Mouse (Mus musculus): ENCODE measurements at regions not wholly inside any gene's neighbourhood (a gene's known extent, or its start where the extent isn't known, plus 50 kb on each side); places are given as distances from the start of the nearest gene placed in this dataset.
"Not testable (repeated sequence)": the region's sequence is repeated elsewhere in the genome, so short reads cannot be mapped to it uniquely, and the experiment has no call there.

DNA sequence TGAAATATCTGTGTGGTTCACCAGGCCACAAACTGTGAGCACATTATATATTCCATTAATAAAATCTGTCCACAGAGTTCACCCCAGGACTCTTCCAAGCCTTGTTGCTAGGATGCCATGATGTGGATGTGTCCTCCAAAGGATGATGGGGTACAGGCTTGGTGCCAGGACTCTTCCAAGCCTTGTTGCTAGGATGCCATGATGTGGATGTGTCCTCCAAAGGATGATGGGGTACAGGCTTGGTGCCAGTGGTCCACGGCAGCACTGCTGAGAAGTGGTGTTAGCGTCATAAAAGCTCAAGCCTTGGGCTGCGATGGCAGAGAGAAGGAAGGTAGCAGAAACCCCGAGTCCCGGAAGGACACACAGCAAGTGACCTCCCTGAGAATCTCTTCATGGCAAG is 153.4 kb downstream of the Srek1 start:
- not testable (repeated sequence) for DNase-seq

DNA sequence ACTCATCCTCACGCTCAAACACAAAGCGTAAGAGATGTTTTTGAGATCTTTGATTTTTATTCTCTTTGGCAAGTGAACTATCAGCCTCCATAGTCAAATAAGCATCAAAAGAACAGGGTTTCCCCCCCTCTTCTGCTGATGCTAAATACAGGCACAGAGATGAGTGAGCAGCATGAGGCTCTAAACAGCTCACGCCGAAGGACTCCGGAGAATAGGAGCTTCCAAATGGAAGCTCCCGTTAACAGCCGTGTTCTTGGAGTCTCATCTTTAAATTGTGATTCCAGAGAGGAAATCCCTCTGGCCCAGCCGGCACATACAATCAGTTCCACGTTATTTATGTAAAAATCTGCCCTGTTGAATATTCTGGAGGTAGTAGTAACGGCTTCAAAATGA is 161.1 kb downstream of the Srek1 start:
- no peak for DNase-seq

DNA sequence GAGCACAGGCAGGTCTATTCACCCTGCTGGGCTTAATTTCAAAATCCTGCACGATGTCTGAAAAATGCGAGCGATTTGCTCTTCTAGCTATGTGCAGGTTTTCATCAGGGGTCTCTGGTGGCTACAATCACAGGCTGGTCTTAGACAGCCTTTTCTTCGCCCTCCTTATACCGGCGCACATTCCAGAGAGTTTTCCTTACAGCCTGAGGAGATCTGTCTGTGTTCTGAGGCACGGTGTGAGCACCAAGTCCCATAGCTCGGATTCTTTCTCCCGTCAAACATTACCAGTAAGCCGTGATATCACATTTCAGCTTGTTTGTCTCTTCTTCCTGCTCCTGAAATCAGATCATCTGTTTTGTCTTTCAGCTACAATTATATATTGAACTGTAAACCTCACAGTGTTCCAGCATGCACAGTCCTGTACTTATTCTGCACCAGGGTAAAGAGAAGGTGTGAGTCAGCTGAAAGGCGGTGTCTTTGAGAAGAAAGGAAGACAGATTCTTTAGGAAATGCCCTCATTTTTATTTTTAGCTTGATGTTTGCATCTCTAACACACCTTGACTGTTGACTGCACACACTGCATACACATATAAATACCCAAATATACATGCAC is 161.6 kb downstream of the Srek1 start:
- no peak for DNase-seq

DNA sequence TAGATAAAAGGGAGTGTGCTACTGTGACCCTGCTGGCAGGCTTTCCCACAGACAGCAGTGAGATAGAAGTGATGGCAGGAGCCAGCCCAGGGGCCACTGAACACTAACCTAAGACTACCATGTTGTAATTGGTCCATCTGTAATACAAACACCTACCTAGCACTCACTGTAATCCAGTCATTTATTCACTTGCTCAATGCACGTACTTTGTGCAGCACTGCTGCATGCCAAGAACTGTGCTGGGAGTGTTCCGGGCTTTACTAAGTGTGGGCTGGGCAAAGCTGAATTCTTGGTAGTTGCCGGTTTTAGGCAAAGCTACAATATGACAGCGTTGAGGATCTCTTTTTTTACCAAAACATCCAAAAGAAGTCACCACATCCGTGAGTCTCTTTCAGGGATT is 172.1 kb downstream of the Srek1 start:
- no peak for DNase-seq

DNA sequence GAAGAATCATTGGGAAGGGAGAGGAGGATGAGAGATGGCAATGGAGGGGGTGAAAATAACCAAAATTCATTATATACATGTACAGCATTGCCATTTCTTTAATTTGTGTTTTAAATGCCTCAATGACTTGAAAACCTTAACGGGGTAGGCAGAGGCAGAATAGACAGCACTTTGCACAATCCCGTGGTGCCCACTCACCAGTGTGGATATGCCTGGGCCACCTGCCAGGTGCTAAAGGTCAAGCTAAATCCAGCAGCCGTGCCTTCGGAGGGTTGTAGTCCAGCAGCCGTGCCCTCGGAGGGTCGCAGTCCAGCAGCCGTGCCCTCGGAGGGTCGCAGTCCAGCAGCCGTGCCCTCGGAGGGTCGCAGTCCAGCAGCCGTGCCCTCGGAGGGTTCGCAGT is 182.0 kb downstream of the Srek1 start:
- DNase-seq = no peak

DNA sequence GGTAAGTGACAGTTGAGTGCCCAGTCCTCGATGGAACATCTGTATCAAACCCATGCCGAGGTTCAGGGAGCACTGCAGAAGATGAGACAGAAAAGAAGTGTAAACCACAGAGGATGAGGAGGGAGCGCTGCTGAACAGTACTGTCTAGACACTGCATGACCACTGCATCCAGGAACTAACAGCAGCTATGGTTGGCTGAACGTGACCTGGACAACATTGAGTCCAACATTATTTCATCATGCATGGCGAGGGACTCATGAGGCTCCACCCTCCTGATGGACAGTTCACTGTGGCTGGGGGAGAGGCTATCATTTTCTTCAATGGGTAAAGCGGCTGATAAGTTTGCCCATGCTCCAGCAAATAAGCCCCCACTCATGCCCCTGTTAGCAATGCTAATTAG is 182.5 kb downstream of the Srek1 start:
- no peak for DNase-seq

DNA sequence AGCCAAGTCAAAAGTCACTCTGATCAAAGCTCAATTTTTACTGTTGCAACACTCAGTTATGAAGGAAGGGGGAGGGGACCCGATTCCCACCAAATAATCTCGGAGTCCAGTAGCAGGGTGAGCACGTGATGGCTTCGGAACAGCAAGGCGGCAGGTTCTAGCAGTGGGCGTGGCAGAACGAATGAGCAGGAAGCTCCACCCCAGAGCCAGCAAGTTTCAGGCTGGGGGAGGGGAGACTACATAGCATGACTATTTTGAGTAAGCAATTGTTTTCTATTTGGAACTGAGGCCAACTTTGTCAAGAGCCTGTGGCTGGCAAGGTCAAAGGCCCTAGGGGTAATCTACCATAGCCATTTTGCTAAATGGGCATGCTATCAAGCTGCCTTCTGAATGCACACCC is 183.0 kb downstream of the Srek1 start:
- DNase-seq = not testable (repeated sequence)

DNA sequence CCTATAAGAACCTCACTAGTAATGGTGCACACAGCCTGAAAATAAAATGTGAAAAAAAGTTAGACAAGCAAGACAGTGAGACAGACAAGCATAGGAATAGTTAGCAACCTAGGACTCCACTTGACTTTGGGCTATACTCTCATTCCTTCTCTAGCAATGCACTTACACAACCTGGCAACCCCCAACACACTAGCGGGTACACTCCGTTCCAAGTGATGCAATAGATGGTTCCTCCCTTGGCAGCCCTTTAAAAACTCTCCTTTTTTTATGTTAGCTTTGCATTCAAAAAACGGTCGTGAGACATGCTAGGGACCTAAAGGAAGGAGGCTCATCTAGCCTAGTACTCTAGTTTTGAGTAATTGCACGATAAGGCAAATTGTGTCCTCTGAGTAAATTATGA is 184.8 kb downstream of the Srek1 start:
- DNase-seq = no peak

DNA sequence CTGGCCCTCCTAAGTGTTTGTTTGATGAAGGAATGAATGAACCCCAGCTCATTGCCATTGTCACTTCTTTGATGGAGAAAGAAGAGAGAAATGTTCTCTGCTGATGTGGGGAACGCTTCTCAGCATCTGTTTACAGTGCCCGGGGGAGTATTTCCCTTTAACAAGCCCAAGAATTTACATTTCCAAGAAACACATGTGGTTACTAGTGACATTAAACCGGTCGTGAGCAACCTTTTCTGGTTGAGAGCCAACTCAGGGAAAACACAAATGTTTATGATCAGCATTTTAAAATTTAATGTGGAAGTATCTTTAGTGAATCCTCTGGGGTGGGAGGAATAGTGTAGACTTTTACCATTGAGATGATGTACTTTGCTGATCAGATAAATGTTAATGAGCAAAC is 197.6 kb downstream of the Srek1 start:
- DNase-seq = no peak

DNA sequence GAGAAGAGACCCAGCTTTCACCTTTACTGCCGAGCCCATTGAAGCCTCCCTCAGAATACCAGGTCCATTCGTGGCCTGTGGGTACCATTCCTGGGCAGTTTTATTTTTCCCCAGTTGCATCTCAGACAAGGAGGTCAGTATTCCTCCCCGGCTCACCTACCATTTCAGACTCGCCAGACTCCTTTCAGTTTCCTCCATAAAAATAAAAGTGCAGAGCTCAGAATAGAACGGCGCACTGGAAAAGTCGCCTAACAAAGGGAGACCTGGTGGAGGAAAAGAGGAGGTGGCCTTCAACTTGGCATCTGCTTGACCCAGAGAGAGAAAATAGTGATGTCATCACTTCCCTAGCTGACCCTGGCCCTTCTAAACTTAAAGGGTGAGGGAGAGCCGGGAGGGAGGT is 209.7 kb downstream of the Srek1 start:
- no peak for DNase-seq

DNA sequence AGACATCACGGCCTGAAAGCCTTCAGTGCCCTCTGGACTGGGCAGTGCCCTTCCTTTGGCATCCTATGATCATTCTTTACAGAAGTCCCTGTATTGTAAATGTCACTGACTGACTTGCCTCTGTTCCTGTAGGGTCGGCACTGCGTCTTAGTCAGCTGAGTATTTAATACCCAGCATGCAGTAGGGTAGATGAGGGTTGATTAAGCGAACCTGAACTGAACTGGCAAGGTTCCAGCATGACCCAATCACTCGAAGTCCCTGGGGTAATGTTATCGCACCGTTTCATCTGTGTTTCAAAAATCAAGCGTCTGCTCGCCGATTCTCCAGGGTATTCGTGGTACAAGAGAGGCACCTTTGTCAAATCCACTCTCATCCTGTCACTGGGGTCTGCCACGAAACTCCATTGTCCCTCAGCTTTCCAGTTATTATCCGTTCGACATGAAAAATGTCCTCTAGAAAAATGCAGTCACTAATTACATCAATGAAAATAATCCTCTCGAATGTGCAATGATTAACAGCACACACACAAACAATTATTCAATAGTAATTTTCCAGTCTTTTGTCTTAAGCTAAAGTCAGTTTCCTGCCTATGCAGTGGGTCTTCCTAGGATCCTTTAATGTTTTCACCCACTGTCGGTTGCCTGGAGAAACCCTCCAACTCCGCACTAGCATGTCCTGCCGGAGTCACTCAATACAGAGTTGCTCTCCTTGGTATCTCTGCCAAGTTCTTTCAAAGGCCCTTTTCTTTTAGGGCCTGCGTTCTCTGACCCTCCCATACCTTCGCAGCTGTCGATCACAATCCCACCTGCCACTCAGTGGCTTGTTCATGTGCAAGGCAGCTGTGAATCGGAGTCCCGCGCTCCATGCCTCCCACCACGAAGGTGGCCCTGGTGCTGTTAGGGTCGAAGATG is 212.4 kb downstream of the Srek1 start:
- no peak for DNase-seq

DNA sequence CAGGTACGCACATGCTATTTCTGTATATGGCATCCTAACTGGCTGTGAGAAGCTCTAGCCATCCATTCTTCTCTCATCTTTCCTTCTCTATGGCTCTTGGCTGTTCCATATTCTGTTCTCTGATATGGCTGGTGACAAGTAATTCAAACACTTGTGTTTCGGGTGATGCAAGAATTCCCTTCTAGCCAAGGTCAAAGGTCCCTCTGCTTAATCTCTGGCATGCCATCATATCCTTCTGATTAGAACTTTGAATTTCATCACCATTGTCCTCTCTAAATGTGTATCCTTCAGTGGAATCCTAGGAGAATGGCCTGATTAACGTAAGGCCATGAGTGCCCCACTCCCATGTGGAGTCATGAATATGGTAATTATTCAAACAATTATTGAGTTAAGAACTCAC is 215.5 kb downstream of the Srek1 start:
- DNase-seq = no peak

DNA sequence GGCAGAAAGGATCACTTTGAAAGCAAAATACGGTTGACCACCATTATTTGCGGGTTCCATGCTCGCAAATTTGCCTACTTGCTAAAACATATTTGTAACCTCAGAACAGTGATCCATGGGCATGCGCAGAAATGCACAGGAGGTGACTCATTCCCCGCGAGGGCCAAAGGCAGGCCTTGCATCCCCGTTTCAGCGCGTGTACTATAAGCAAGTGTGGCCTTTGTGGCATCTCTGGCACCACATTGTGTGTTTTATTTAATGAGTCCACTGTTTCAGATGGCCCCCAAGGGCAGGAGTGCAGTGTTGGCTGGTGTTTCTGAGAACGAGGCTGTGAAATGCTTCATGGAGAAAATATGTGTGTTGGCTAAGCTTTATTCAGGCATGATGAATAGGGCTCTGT is 205.3 kb upstream of the Mast4 start:
- no peak for DNase-seq

DNA sequence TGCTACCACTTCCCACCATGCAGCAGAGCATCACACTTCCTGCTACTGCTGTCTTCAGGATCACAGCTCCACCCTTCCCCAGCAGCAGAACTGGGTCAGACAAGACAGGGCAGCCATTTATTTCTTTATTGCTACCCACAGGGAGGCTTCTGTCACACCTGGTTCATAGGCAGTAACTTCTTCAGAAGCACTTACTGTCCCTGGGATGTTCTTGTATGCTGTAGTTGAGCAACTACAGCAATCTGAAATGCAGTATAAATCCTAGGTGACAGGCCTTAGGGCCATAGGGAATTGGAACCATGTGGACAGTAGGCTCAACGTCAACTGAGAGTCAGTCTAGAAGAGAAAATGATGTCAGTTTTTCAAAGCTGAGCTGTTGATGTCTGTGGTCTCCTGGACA is 179.5 kb upstream of the Mast4 start:
- no peak for DNase-seq

DNA sequence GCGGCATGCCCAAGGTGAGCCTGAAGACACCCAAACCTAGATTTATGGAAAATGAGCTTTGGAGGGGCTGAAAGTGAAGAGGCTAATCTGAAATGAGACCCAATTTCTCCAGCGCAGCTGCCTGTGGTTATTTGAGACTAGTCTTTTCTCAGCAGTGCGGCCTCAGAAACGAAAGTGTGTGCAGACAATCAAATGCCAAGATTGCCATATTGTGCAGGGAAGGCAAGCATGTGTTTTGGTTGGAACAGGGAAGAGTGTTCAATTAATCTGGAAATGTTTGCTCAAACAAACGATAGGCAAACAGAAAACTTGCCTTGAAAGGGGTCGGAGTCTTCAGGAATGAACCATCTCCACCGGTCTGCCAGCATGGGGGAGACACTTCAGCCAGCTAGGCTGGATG is 178.2 kb upstream of the Mast4 start:
- no peak for DNase-seq

DNA sequence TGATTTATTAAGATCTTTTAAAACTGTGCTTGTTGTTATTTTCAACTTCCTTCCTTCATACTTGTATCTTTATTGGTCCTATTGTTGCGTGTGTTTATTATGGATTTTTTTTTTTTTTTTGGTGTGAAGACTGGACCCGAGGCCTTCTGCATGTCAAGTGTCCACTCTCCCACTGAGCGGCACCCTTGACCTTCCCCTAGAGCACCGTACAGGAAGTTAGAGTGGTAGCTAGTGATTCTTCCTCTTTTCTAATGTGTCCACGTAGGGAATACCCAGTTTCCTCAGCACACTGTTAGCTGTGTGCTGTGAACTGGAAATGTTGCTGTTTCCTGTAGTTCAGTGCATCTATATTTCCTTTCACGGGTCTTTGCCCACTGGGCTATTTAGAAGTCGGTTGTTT is 170.7 kb upstream of the Mast4 start:
- DNase-seq = no peak

DNA sequence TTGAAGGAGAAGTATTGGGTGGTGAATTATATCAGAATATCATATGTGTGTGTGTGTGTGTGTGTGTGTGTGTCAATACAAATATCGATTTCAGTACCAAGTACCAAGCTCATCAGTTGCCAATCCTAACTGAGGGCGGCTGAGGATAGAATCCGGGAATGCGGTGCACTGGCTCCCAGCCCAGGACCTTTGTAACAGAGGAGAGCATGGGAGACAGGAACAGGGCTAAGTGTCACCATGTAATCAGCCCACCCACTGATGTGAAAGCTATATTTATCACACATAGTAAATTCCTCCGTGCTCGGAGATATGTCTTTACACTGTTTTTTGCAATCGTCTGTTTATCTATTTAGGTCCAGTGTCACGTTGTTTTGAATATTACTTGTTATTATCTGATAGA is 165.1 kb upstream of the Mast4 start:
- DNase-seq = peak; percentile 79

DNA sequence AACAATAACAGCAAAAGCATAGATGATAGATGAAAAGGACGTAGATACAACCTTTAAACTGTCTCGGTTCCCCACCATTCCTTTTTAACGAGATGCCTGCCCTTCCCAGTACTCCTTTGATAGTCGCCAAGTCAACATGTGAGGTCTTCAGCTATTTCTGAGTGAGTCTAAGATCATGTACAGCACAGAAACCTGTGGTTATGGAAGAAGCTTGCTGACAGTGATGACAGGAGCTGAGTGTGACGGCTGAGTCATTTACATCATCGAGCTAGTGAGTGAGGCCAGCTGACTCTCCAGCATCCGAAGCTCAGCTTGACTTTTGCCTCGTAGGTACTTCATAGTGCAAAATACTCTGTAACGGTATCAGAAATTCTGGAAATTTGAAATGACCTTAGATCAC is 160.1 kb upstream of the Mast4 start:
- peak; percentile 51 for DNase-seq

DNA sequence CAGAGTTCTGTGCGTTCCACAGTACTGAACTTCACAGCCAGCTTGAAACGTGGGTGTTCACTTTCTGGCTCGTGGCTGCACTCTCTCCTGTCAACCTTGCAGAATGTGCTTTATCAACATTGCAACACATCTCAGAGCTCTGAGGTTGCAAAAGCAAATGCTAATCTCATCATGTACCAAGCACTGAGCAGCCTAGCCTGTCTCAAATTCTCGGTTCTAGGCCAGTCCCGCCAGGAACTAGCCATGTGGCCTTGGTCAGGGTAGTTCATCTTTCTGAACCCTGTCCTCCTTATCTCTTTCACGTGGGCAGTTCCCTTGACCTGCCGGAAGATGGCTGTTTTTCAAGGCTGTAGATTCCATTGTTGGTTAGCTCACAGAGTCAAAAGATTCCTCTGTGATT is 159.3 kb upstream of the Mast4 start:
- no peak for DNase-seq

DNA sequence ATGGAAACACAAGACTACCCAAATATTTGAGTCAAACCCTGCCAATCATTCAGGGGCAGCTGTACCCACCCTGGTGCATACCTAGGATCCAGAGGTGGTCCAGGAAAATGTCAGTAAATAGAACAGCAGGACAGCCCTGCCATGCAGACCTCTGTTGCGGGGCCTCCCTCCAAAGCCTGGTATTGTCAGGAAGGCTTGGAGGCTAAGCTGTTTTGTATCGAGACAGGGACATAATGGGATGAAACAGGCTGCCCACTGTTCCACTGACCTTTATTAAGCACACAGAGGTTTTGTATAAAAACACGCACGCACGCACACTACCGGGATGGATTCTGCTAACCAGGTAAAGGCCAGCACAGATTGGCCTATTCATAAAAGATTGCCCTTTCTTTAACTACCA is 155.8 kb upstream of the Mast4 start:
- DNase-seq = no peak

DNA sequence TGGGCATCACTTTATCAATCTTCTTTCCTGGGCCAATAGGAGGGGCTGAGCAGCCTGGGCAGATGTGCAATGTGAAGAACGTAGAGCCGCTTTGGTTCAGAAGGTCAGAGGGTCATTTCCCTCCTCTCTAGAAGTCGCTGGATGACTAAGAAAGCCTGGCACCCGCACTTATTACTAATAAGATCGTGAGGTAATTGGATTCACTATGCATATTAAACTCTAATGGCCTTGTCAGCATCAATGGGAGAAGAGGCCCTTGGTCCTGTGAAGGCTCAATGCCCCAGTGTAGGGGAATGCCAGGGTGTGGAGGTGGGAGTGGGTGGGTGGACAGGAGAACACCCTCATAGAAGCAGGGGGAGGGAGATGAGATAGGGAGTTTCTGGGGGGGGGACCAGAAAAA is 149.8 kb upstream of the Mast4 start:
- no peak for DNase-seq

DNA sequence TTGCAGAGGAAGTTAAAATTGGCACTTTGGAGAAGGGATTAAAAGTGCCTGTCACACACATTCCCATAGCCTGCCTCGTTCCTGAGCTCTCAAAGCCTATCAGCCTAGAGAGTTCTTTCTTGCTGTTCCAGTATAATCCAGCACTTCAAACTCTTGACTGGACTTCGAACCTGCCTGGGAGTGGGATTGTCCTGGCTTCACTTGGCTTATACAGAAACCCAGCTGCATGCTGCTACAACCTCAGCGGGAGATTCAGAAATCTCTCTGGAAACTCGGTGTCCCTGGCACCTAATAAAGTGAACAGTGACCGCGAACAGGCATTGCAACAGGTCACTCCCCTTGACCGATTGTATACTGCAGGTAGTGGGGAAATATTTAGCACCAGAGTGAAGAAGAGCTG is 149.1 kb upstream of the Mast4 start:
- no peak for DNase-seq

DNA sequence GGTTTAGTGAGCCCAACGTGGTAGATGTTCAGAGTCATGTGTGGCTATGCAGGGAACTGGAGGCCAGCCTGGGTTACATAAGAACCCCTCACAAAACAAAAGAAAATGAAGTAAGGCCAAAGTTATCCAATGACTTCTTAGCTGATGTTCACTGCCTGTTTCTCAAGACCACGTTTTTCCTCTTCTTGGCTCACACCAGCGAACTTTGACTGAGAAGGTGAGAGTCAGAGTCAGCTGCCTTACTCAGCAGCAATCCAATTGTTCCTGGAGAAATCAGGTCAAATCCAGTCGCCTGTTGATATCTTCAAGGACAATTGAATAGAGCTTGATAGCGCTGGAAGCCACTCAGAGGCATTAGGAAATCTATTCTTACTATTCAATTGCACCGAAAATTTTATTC is 142.0 kb upstream of the Mast4 start:
- no peak for DNase-seq

DNA sequence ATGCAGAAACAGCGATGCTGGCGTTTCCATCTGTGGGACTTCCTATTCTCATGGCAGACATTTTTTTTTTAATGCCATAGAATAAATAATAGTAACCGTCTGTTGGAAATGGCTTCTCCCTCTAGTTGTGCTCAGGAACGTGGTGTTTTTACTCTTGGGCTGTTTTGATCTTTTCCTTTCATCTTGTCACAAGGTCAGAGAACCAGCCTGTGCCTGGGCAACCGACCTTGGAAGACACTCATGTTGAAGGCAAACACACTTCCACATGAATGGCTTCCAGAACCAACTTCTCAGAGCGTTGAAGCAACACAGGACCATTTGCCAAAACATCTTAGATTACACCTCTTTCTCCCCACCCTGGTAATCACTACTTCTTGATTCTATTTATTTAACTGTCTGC is 137.9 kb upstream of the Mast4 start:
- no peak for DNase-seq

DNA sequence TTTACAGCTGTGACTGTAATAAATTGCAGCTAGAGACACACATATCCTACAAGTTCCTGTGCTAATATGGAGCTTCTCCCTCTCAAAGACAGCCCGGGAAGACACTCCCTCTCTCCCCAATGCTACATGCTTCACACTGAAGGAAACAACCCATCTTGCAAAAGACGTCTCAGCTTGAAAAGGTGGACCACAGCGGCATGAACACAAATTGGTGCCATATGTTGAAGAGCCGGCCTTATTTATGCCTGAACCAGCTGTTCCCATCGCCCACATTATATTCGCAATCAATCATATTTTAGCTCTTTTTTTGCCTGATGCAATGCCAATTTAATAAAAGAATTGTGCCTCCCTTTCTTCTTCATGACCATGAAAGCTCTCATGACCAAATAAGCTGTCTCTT is 135.8 kb upstream of the Mast4 start:
- DNase-seq = no peak
